Mouse (Mus musculus) heart, embryonic 16.5 days (tissue): ENCODE measurements around the gene Araf. TPM values are rescaled to one million over a fixed set of nuclear protein-coding genes. Genes with fewer than 3 reads are reported as not detected.
"Not testable (repeated sequence)": the region's sequence is repeated elsewhere in the genome, so short reads cannot be mapped to it uniquely, and the experiment has no call there.

Source experiments
- ATAC-seq: fragments of 200-750 bp; cut with Nextera tagmentation; replicated peaks from 2 replicates; pipeline ENCODE4 v1.8.0; 2017; ENCODE audit warnings: moderate number of reproducible peaks; ENCODE audit not compliant: insufficient read depth, low FRiP score; ENCODE audit errors: extremely low read depth
- H3K27ac ChIP-seq: fragments of 300-500 bp; sonication (generic); 2 replicates; pipeline ENCODE4 v1.5.1; 2014; ENCODE audit warnings: mild to moderate bottlenecking, low read length, control low read depth, moderate library complexity
- H3K27me3 ChIP-seq: fragments of 300-500 bp; sonication (generic); 2 replicates; pipeline ENCODE4 v1.6.1; 2014; ENCODE audit warnings: low read length, mixed read lengths; ENCODE audit not compliant: control insufficient read depth, insufficient read depth
- H3K36me3 ChIP-seq: fragments of 300-500 bp; sonication (generic); 2 replicates; pipeline ENCODE4 v1.6.1; 2014; ENCODE audit not compliant: control insufficient read depth, insufficient read depth
- H3K4me1 ChIP-seq: fragments of 300-500 bp; sonication (generic); 2 replicates; pipeline ENCODE4 v1.6.1; 2014; ENCODE audit warnings: low read length, mixed read lengths; ENCODE audit not compliant: control insufficient read depth, insufficient read depth
- H3K4me2 ChIP-seq: fragments of 300-500 bp; sonication (generic); 2 replicates; pipeline ENCODE4 v1.6.1; 2014; ENCODE audit warnings: low read depth, mild to moderate bottlenecking, control low read depth, low read length
- H3K4me3 ChIP-seq: fragments of 300-500 bp; sonication (generic); 2 replicates; pipeline ENCODE4 v1.5.1; 2014; ENCODE audit warnings: mild to moderate bottlenecking, control low read depth, low read length
- H3K9ac ChIP-seq: fragments of 300-500 bp; sonication (generic); 2 replicates; pipeline ENCODE4 v1.6.1; 2014; ENCODE audit warnings: low read length, control low read depth
- H3K9me3 ChIP-seq: fragments of 300-500 bp; sonication (generic); replicated peaks from 2 replicates; pipeline ENCODE4 v1.6.1; 2016; ENCODE audit warnings: low read length; ENCODE audit not compliant: control insufficient read depth
- WGBS: fragments of 180-500 bp; shearing (Covaris S2); extraction: QIAGEN DNeasy Blood & Tissue Kit; methylation state at CpG from one replicate; pipeline ENCODE4 v1.1.7; 2014; 5-methylcytosine and 5-hydroxymethylcytosine counted together
- polyA plus RNA-seq: library from polyadenylated mRNA; unstranded; fragments of >200 nt; fragmentation: Nextera tagmentation; extraction: Ambion mirVana; gene quantifications from 2 replicates; pipeline ENCODE4 v1.2.1, GENCODE M21; 2015

Gene Araf
- polyA plus RNA-seq, 1 experiment from 2014 or later, result 113 TPM

- Histone ChIP-seq H3K4me1 (no peaks in the 10 kb centered on the region), H3K9ac (no peak overlapping the region), H3K27me3 (no peaks in the 10 kb centered on the region), H3K4me3 (no peak overlapping the region), H3K4me2 (no peak overlapping the region), H3K27ac (no peak overlapping the region), H3K9me3 (no peaks in the 10 kb centered on the region), H3K36me3 (no peaks in the 10 kb centered on the region)
- ATAC-seq, result no peak
- WGBS, result 57% methylated on average over 7 of the region's 7 CpGs
Measured at GRCm38 (mm10) chrX:20793230-20793629, 4.4 kb upstream of the Araf start.

GRCm38 (mm10) chrX:20794229-20794628 is 3.4 kb upstream of the Araf start:
- H3K4me1 ChIP-seq, result no peaks in the 10 kb centered on the region
- 40% methylated on average over 5 of the region's 5 CpGs for WGBS
- no peaks in the 10 kb centered on the region for H3K9me3 ChIP-seq
- no peak overlapping the region for H3K4me3 ChIP-seq
- H3K9ac ChIP-seq, result no peak overlapping the region
- no peaks in the 10 kb centered on the region for H3K36me3 ChIP-seq
- H3K4me2 ChIP-seq, result no peak overlapping the region
- no peaks in the 10 kb centered on the region for H3K27me3 ChIP-seq
- no peak overlapping the region for H3K27ac ChIP-seq
- no peak for ATAC-seq

DNA sequence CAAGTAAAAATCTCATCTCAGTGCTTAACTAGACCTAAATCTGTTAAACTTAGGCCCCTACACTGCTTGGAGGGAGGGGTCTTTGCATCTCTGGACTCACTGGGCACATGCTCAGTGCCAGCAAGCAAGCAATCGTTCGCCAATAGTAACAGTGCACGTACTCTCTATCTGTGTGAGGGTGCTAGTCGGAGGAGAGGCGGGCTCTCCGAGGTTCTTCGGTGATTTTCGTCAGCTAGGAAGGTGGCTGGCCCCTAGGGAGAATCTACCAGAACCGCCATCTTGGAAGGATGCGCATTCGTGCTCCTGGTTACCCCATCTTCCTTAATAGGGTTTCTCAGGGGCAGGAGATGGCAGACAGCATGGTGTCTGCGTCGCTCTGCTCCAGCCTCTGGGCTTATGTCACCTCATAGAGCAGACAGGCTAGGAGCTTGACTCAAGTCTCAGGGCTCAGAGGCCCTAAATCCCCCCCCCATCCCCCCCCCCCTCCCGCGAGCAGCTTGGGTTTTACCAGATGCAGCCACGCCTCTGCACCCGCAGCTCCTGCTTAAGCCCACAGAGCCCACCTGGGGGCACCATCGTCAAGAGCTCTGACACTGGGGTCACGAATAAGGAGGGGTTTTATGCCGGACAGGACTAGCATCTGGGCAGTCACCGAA is 655 bp downstream of the Araf start:
- peak overlapping the region; percentile 77 for H3K27ac ChIP-seq
- ATAC-seq, result peak; percentile 93
- peak overlapping the region; percentile 68 for H3K4me2 ChIP-seq
- WGBS, result 14% methylated on average over 19 of the region's 21 CpGs
- H3K9me3 ChIP-seq, result no peaks in the 10 kb centered on the region
- H3K36me3 ChIP-seq, result no peaks in the 10 kb centered on the region
- H3K4me1 ChIP-seq, result no peaks in the 10 kb centered on the region
- H3K9ac ChIP-seq, result peak overlapping the region; percentile 69
- peak overlapping the region; percentile 55 for H3K4me3 ChIP-seq
- no peaks in the 10 kb centered on the region for H3K27me3 ChIP-seq

- peak; percentile 33; the same call in 1 of the 2 replicates for ATAC-seq
- peak overlapping the region; percentile 77 for H3K27ac ChIP-seq
- H3K4me1 ChIP-seq, result no peaks in the 10 kb centered on the region
- no peaks in the 10 kb centered on the region for H3K9me3 ChIP-seq
- 22% methylated on average over 7 of the region's 7 CpGs for WGBS
- H3K4me3 ChIP-seq, result peak overlapping the region; percentile 55
- peak overlapping the region; percentile 69 for H3K9ac ChIP-seq
- peak overlapping the region; percentile 68 for H3K4me2 ChIP-seq
- H3K36me3 ChIP-seq, result no peaks in the 10 kb centered on the region
- H3K27me3 ChIP-seq, result no peaks in the 10 kb centered on the region
Measured at GRCm38 (mm10) chrX:20798797-20799147, 1.2 kb downstream of the Araf start.

DNA sequence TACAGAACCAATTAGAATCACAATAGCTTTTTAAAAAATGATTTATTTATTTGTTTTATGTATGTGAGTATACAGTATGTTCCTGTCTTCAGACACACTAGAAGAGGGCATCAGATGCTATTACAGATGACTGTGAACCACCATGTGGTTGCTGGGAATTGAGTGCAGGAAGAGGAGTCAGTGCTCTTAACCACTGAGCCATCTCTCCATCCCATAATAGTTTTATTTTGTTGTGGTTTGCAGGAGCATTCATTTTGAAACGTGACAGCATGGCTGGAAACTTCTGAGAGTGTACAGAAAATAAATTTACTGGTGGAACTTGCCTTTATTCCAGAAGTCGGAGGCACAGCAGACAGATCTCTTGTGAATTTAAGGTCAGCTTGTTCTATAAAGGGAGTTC is 3.8 kb downstream of the Araf start:
- no peak for ATAC-seq
- no peak overlapping the region for H3K4me3 ChIP-seq
- H3K36me3 ChIP-seq, result no peaks in the 10 kb centered on the region
- H3K9ac ChIP-seq, result no peak overlapping the region
- H3K27me3 ChIP-seq, result no peaks in the 10 kb centered on the region
- H3K4me2 ChIP-seq, result no peak overlapping the region
- 68% methylated on average over 2 of the region's 2 CpGs for WGBS
- no peak overlapping the region for H3K27ac ChIP-seq
- no peaks in the 10 kb centered on the region for H3K4me1 ChIP-seq
- no peaks in the 10 kb centered on the region for H3K9me3 ChIP-seq

DNA sequence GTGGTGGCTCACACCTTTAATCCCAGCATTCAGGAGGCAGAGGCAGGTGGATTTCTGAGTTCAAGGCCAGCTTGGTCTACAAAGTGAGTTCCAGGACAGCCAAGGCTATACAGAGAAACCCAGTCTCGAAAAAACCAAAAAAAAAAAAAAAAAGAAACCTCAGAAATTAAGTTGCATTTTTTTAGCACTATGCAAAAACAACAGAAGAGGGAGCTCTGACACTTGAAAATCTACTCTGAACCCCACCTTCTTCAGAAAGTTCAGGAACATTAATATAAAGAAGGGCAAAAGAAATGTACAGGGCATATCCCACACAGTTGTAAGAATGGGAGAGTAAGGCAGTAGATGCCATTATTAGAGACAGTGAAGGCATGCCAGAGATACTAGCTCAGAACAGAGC is 6.7 kb downstream of the Araf start:
- H3K4me2 ChIP-seq, H3K4me1 ChIP-seq: not testable (repeated sequence)
- WGBS, result 15% methylated on average over 1 of the region's 1 CpGs

DNA sequence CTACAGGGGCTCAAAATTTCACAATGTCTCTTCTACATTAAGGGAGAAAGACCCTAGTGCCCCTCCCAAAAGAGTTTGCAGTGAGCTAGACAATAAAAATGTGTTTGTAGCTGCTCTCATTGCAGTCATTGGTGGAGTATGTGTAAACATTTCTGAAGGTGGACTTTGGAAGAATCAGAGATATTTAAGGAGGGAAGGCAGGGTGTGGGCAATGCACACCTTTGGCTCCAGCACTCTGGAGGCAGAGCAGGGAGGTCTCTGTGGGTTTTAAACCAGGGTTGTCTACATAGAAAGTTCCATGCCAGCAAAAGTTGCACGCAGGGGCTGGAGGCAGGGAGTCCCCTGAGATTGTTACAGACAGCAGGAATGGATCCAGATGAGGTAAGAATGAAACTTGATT is 8.7 kb downstream of the Araf start:
- Histone ChIP-seq H3K9ac (no peak overlapping the region), H3K27ac (no peak overlapping the region), H3K36me3 (no peaks in the 10 kb centered on the region), H3K9me3 (no peaks in the 10 kb centered on the region), H3K4me1 (no peaks in the 10 kb centered on the region), H3K4me3 (no peak overlapping the region), H3K27me3 (no peaks in the 10 kb centered on the region), H3K4me2 (no peak overlapping the region)
- ATAC-seq, result no peak
- WGBS, result 70% methylated on average over 1 of the region's 1 CpGs

More for the DNA sequence above, 6.7 kb downstream of the Araf start:
- not testable (repeated sequence) for H3K9me3 ChIP-seq, H3K27ac ChIP-seq, H3K36me3 ChIP-seq, H3K9ac ChIP-seq, ATAC-seq, H3K4me3 ChIP-seq, H3K27me3 ChIP-seq

- H3K4me3 ChIP-seq, result no peak overlapping the region
- ATAC-seq, result no peak
- WGBS, result 50% methylated on average over 6 of the region's 6 CpGs
- no peaks in the 10 kb centered on the region for H3K4me1 ChIP-seq
- no peak overlapping the region for H3K27ac ChIP-seq
- H3K27me3 ChIP-seq, result no peaks in the 10 kb centered on the region
- H3K9ac ChIP-seq, result no peak overlapping the region
- no peaks in the 10 kb centered on the region for H3K9me3 ChIP-seq
- H3K36me3 ChIP-seq, result no peaks in the 10 kb centered on the region
- H3K4me2 ChIP-seq, result no peak overlapping the region
Measured at GRCm38 (mm10) chrX:20816974-20817373, 19.4 kb downstream of the Araf start.

- H3K27ac ChIP-seq, result peak overlapping the region; percentile 63
- peak overlapping the region; percentile 85 for H3K4me2 ChIP-seq
- H3K9me3 ChIP-seq, result no peaks in the 10 kb centered on the region
- H3K4me3 ChIP-seq, result peak overlapping the region; percentile 55
- peak overlapping the region; percentile 60 for H3K9ac ChIP-seq
- no peaks in the 10 kb centered on the region for H3K4me1 ChIP-seq
- no peaks in the 10 kb centered on the region for H3K27me3 ChIP-seq
- H3K36me3 ChIP-seq, result no peaks in the 10 kb centered on the region
- ATAC-seq, result peak; percentile 93
- WGBS, result 18% methylated on average over 19 of the region's 19 CpGs
Measured at GRCm38 (mm10) chrX:20819204-20819628, 21.6 kb downstream of the Araf start.
